Mouse (Mus musculus) left cerebral cortex, adult 8-10 months (tissue): ENCODE data around the gene Kcnj4. TPM values are rescaled to one million over a fixed set of nuclear protein-coding genes. Genes with fewer than 3 reads are reported as not detected.

ENCODE experiments used
- microRNA-seq, 2 experiments: library from miRNA; unstranded; fragments of <30 nt; microRNA quantifications; one replicate each; pipeline ENCODE4 v1.2.0; 2022
- total RNA-seq, 4 experiments: library from RNA; stranded (reverse); gene quantifications; 2 replicates each; pipeline ENCODE4 v1.2.4; 2022

Kcnj4 gene
- total RNA-seq, 4 experiments from 2014 or later = 188 to 236 (median 202) TPM

Small RNA genes within 50 kb of the gene (microRNA-seq; reads per million reads assigned to microRNA genes)
- gene Gm44302 = 0 reads per million in 2 experiments

Other genes with a start within 250 kb of the Kcnj4 start
- 10 to 100 TPM in 3 of 4 experiments, 1 to 10 TPM in 1; 3.1 to 14.2 (median 11.4) TPM for gene Baiap2l2, start 219.7 kb downstream of the Kcnj4 start, total RNA-seq
- gene Pla2g6, start 176.9 kb downstream of the Kcnj4 start, total RNA-seq = 10 to 100 TPM; 21.4 to 24.1 (median 22.8) TPM
- 1 to 10 TPM; 1.2 to 3.8 (median 1.5) TPM for gene Maff, start 158.6 kb downstream of the Kcnj4 start, total RNA-seq
- gene Tmem184b, start 101.7 kb downstream of the Kcnj4 start, total RNA-seq = 10 to 100 TPM; 69.7 to 89.8 (median 75.6) TPM
- gene Csnk1e, start 49.7 kb downstream of the Kcnj4 start, total RNA-seq = 100 to 1,000 TPM; 146 to 162 (median 152) TPM
- gene Kdelr3, start 11.2 kb upstream of the Kcnj4 start, total RNA-seq = under 1 TPM; 0.26 to 0.62 (median 0.48) TPM
- gene Ddx17, start 41.5 kb upstream of the Kcnj4 start, total RNA-seq = 100 to 1,000 TPM; 296 to 324 (median 312) TPM
- gene Dmc1, start 99.9 kb upstream of the Kcnj4 start, total RNA-seq = 1 to 10 TPM in 2 of 4 experiments, under 1 TPM in 2; 0.17 to 1.8 (median 0.92) TPM
- gene Fam227a, start 153.7 kb upstream of the Kcnj4 start, total RNA-seq = 10 to 100 TPM; 10.4 to 11.4 (median 10.6) TPM
- 10 to 100 TPM; 42.9 to 48.2 (median 46.4) TPM for gene Cby1, start 154.0 kb upstream of the Kcnj4 start, total RNA-seq
- gene Tomm22, start 165.6 kb upstream of the Kcnj4 start, total RNA-seq = 100 to 1,000 TPM in 2 of 4 experiments, 10 to 100 TPM in 2; 87.9 to 109 (median 103) TPM
- gene Josd1, start 182.7 kb upstream of the Kcnj4 start, total RNA-seq = 10 to 100 TPM; 56.0 to 62.3 (median 60.6) TPM
- 10 to 100 TPM; 48.5 to 60.5 (median 55.9) TPM for gene Gtpbp1, start 185.6 kb upstream of the Kcnj4 start, total RNA-seq
- gene Sun2, start 237.3 kb upstream of the Kcnj4 start, total RNA-seq = 10 to 100 TPM; 50.4 to 71.2 (median 63.2) TPM